Mouse (Mus musculus) cortical plate, adult 2 months (tissue): ENCODE measurements around the gene Nsd1.

Experiments used
- CTCF ChIP-seq: fragments of 200-500 bp; IDR thresholded peaks from 2 replicates; pipeline ENCODE4 v1.5.1; 2011; ENCODE audit warnings: mild to moderate bottlenecking, control low read depth, low read length; ENCODE audit not compliant: insufficient read depth; ENCODE audit errors: extremely low read depth
- POLR2A ChIP-seq: fragments of 200-500 bp; IDR thresholded peaks from 2 replicates; pipeline ENCODE4 v1.6.1; 2011; ENCODE audit warnings: mild to moderate bottlenecking, low read length, control low read depth; ENCODE audit not compliant: insufficient read depth; ENCODE audit errors: extremely low read depth

GRCm38 (mm10) chr13:55342469-55342868 is 132.9 kb downstream of the Nsd1 start:
- TF ChIP-seq CTCF (no peak), POLR2A (no peak)
